19 mouse cellular contexts compared by ENCODE assay signal in the genomic region with DNA sequence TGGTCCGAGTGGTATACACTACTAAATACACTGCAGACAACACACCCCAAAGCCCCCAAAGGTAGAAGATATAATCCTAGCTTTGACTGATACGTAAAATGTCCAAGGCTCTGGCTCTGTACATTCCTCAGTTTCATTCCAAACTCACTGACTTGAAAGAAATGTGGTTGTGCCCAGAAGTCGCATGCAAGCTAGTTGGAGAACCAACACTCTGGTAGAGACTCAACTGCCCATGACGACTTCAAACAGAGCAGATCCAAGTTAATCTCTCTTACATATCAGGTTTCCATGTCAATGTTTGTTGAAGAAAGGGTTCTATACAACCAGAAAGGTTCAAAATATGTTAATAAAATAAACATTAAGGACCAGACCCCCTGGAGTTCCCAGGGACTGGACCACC.
DNase-seq lines count a peak whose midpoint lies in the region; ATAC-seq and TF ChIP-seq lines count a peak whose summit lies in the region.
"Had no signal": no experiment of that assay in that cellular context is flagged by ENCODE, and none has a peak within 500 bp of the region (broad histone marks: within the 10 kb centered on the region; RNA-seq: fewer than 3 reads in every experiment).

No protein-coding gene starts in this region.

- no peak for TF ChIP-seq CTCF in kidney, postnatal 0 days (IDR thresholded peaks at IDR 0.05; ENCODE audit: low read depth)

- H3K4me1 ChIP-seq in kidney, embryonic 15.5 days = peaks cover 26% of the 10 kb centered on the region
- H3K4me1 ChIP-seq in kidney, postnatal 0 days (replicated peaks; ENCODE audit: insufficient read depth, low read length) = no peaks in the 10 kb centered on the region
- H3K4me1 ChIP-seq in neural tube, embryonic 15.5 days = peaks cover 11% of the 10 kb centered on the region
- H3K4me1 ChIP-seq: forebrain, embryonic 13.5 days; forebrain, embryonic 15.5 days had no signal

- H3K4me2 ChIP-seq in kidney, embryonic 15.5 days = no peak overlapping the region
- H3K4me2 ChIP-seq in kidney, postnatal 0 days (ENCODE audit: low read length) = no peak overlapping the region
- no peak overlapping the region for H3K4me2 ChIP-seq in neural tube, embryonic 15.5 days
- H3K4me2 ChIP-seq: embryonic facial prominence, embryonic 12.5 days; forebrain, embryonic 13.5 days; forebrain, embryonic 15.5 days had no signal

- no peaks in the 10 kb centered on the region for H3K9me3 ChIP-seq in kidney, embryonic 15.5 days (replicated peaks)
- H3K9me3 ChIP-seq in kidney, postnatal 0 days (replicated peaks; ENCODE audit: low read length) = no peaks in the 10 kb centered on the region
- H3K9me3 ChIP-seq in neural tube, embryonic 15.5 days (replicated peaks) = no peaks in the 10 kb centered on the region
- H3K9me3 ChIP-seq: embryonic facial prominence, embryonic 10.5 days; embryonic facial prominence, embryonic 12.5 days; forebrain, embryonic 13.5 days; forebrain, embryonic 15.5 days had no signal

- no peak for DNase-seq in kidney, adult 9 months
- DNase-seq in kidney, postnatal 0 days (ENCODE audit: low spot score) = no peak
- DNase-seq in kidney, adult 18-20 months = no peak
- DNase-seq: adrenal gland, adult 8-10 months; adrenal gland, postnatal 14 days; adrenal gland, postnatal 36 days; cerebellum, adult 11-12 months; cerebellum, adult 2 months; cerebellum, adult 9-10 months; cerebellum, postnatal 10 days; cerebellum, postnatal 25 days; forebrain, postnatal 0 days had no signal

- peak overlapping the region; percentile 77 for H3K27ac ChIP-seq in kidney, embryonic 15.5 days
- peak overlapping the region; percentile 42; the same call in 1 of the 2 replicates for H3K27ac ChIP-seq in kidney, postnatal 0 days
- no peak overlapping the region for H3K27ac ChIP-seq in neural tube, embryonic 15.5 days (replicated peaks)
- H3K27ac ChIP-seq: embryonic facial prominence, embryonic 10.5 days; embryonic facial prominence, embryonic 12.5 days; forebrain, embryonic 13.5 days; forebrain, embryonic 15.5 days had no signal

- ATAC-seq in kidney, embryonic 15.5 days (replicated peaks; ENCODE audit: low FRiP score) = peak; percentile 55
- ATAC-seq in kidney, postnatal 0 days (replicated peaks; ENCODE audit: low FRiP score, low read depth) = no peak
- no peak for ATAC-seq in neural tube, embryonic 15.5 days (ENCODE audit: low FRiP score)
- ATAC-seq: activated CD4-positive, CD25-positive, alpha-beta regulatory T cell, adult 4 months; forebrain, embryonic 13.5 days; forebrain, embryonic 15.5 days; forebrain, postnatal 0 days had no signal

- no peak overlapping the region for H3K9ac ChIP-seq in kidney, embryonic 15.5 days
- H3K9ac ChIP-seq in kidney, postnatal 0 days (ENCODE audit: low read depth, low read length) = no peak overlapping the region
- H3K9ac ChIP-seq in neural tube, embryonic 15.5 days (replicated peaks) = no peak overlapping the region
- H3K9ac ChIP-seq: embryonic facial prominence, embryonic 12.5 days; forebrain, embryonic 13.5 days; forebrain, embryonic 15.5 days; forebrain, postnatal 0 days had no signal

- 58% methylated on average over 4 of the region's 4 CpGs for WGBS in kidney, embryonic 15.5 days
- 59% methylated on average over 4 of the region's 4 CpGs for WGBS in kidney, postnatal 0 days
- 97% methylated on average over 4 of the region's 4 CpGs for WGBS in neural tube, embryonic 15.5 days

- H3K27me3 ChIP-seq in kidney, embryonic 15.5 days = 0 out of 2 replicates have a peak, but pooled peaks cover 10% of the 10 kb centered on the region
- no peaks in the 10 kb centered on the region for H3K27me3 ChIP-seq in kidney, postnatal 0 days (ENCODE audit: insufficient read depth, low read length)
- no peaks in the 10 kb centered on the region for H3K27me3 ChIP-seq in neural tube, embryonic 15.5 days (replicated peaks)
- H3K27me3 ChIP-seq: embryonic facial prominence, embryonic 12.5 days; forebrain, embryonic 13.5 days; forebrain, embryonic 15.5 days had no signal

- H3K4me3 ChIP-seq in kidney, embryonic 15.5 days (replicated peaks) = no peak overlapping the region
- H3K4me3 ChIP-seq in kidney, postnatal 0 days (replicated peaks; ENCODE audit: low read depth, low read length) = no peak overlapping the region
- no peak overlapping the region for H3K4me3 ChIP-seq in neural tube, embryonic 15.5 days (replicated peaks)
- H3K4me3 ChIP-seq: embryonic facial prominence, embryonic 10.5 days; embryonic facial prominence, embryonic 12.5 days; forebrain, embryonic 13.5 days; forebrain, embryonic 15.5 days had no signal

- H3K36me3 ChIP-seq in kidney, embryonic 15.5 days = no peaks in the 10 kb centered on the region
- H3K36me3 ChIP-seq in kidney, postnatal 0 days (ENCODE audit: insufficient read depth, low read length) = no peaks in the 10 kb centered on the region
- H3K36me3 ChIP-seq in neural tube, embryonic 15.5 days = no peaks in the 10 kb centered on the region
- H3K36me3 ChIP-seq: embryonic facial prominence, embryonic 10.5 days; embryonic facial prominence, embryonic 12.5 days; forebrain, embryonic 15.5 days had no signal
